Mouse (Mus musculus) CH12.LX (cell line): ENCODE results near the gene Cmtm8.

Source experiments
- CTCF ChIP-seq, 2 experiments: IDR thresholded peaks in 1 of 2; conservative IDR thresholded peaks in 1 of 2; 2 replicates each; pipeline ENCODE4 v1.5.1; 2011 to 2012; ENCODE audit warnings: low read depth in 2 of 2, low read length in 2 of 2, improper control_type of control experiment in 1 of 2, inconsistent platforms in 1 of 2, mild to moderate bottlenecking in 1 of 2, moderate library complexity in 1 of 2
- EP300 ChIP-seq: IDR thresholded peaks from 2 replicates; pipeline ENCODE4 v1.6.1; 2011; ENCODE audit warnings: low read length, improper control_type of control experiment
- MAFK ChIP-seq: IDR thresholded peaks from 2 replicates; pipeline ENCODE4 v1.6.1; 2011; ENCODE audit warnings: low read length, improper control_type of control experiment; ENCODE audit not compliant: insufficient replicate concordance
- MEF2A ChIP-seq: IDR thresholded peaks from 2 replicates; pipeline ENCODE4 v1.6.1; 2014; ENCODE audit warnings: low read depth, mild to moderate bottlenecking, inconsistent platforms, low read length, improper control_type of control experiment, borderline replicate concordance
- NRF1 ChIP-seq: IDR thresholded peaks from 2 replicates; pipeline ENCODE4 v1.6.1; 2014; ENCODE audit warnings: low read depth, mild to moderate bottlenecking, inconsistent platforms, low read length, improper control_type of control experiment, moderate library complexity
- POLR2A ChIP-seq: IDR thresholded peaks from 2 replicates; pipeline ENCODE4 v1.6.1; 2011; ENCODE audit warnings: low read depth, mild to moderate bottlenecking, improper control_type of control experiment, low read length
- RCOR1 ChIP-seq: conservative IDR thresholded peaks from 2 replicates; pipeline ENCODE4 v1.6.1; 2012; ENCODE audit warnings: low read depth, mild to moderate bottlenecking, inconsistent platforms, low read length, improper control_type of control experiment
- USF1 ChIP-seq: IDR thresholded peaks from 2 replicates; pipeline ENCODE4 v1.6.1; 2014; ENCODE audit warnings: low read depth, mild to moderate bottlenecking, inconsistent platforms, low read length, improper control_type of control experiment
- USF2 ChIP-seq: conservative IDR thresholded peaks from 2 replicates; pipeline ENCODE4 v1.6.1; 2011; ENCODE audit warnings: low read depth, low read length, improper control_type of control experiment
- ZNF384 ChIP-seq: IDR thresholded peaks from 2 replicates; pipeline ENCODE4 v1.6.1; 2012; ENCODE audit warnings: low read depth, low read length, improper control_type of control experiment, inconsistent platforms

DNA sequence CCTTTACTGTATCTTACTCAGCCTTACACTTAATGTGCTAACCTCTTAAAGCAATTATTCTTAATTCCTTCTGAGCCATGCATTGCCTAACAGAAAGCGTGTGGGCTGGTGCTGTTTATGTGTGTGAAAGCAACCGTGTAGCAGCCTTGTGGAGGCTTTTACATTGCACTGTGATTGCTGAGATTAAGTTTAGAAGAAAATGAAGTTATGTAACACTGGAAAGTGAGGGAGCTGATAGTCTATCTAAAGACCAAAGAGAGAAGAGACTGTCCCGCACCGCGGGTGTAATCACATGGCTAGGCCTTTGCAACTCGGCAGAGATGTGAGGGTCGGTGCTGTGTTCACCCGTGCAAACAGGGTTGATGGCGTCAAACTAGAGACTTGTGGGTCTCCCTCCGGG lies 96.9 kb downstream of the Cmtm8 start:
- TF ChIP-seq EP300 (no peak), RCOR1 (no peak), USF1 (no peak), CTCF (conservative IDR thresholded peaks at IDR 0.05 in 1 of 2, IDR thresholded peaks at IDR 0.05 in 1 of 2; ENCODE audit: low read depth in 2 of 2, low read length in 2 of 2) (no peak), POLR2A (no peak), MAFK (no peak), ZNF384 (no peak), USF2 (no peak), NRF1 (no peak), MEF2A (no peak)
